Mouse (Mus musculus) liver, postnatal 0 days (tissue): ENCODE data around the gene Lrp1. TPM values are rescaled to one million over a fixed set of nuclear protein-coding genes. Genes with fewer than 3 reads are reported as not detected.

ENCODE experiments used
- ATAC-seq: fragments of 200-750 bp; cut with Nextera tagmentation; 2 replicates; pipeline ENCODE4 v1.8.0; 2017; ENCODE audit warnings: mild to moderate bottlenecking, moderate library complexity
- DNase-seq: peaks from one replicate; pipeline ENCODE4 v3.0.0-alpha.2; 2016
- H3K27ac ChIP-seq: fragments of 300-500 bp; sonication (generic); 2 replicates; pipeline ENCODE4 v1.5.1; 2014; ENCODE audit warnings: antibody characterized with exemption, moderate library complexity, mild to moderate bottlenecking, low read depth
- H3K27me3 ChIP-seq: fragments of 300-500 bp; sonication (generic); 2 replicates; pipeline ENCODE4 v1.6.1; 2014; ENCODE audit warnings: low read length, control low read depth, mixed read lengths; ENCODE audit not compliant: insufficient read depth
- H3K36me3 ChIP-seq: fragments of 300-500 bp; sonication (generic); replicated peaks from 2 replicates; pipeline ENCODE4 v1.6.1; 2014; ENCODE audit warnings: mild to moderate bottlenecking, control low read depth, low read length, moderate library complexity, mixed read lengths; ENCODE audit not compliant: insufficient read depth
- H3K4me1 ChIP-seq: fragments of 300-500 bp; sonication (generic); 2 replicates; pipeline ENCODE4 v1.6.1; 2014; ENCODE audit warnings: antibody characterized with exemption, mild to moderate bottlenecking, control low read depth; ENCODE audit not compliant: insufficient read depth
- H3K4me2 ChIP-seq: fragments of 300-500 bp; sonication (generic); 2 replicates; pipeline ENCODE4 v1.6.1; 2014; ENCODE audit warnings: low read depth, mild to moderate bottlenecking, low read length, moderate library complexity, mixed read lengths
- H3K4me3 ChIP-seq: fragments of 300-500 bp; sonication (generic); 2 replicates; pipeline ENCODE4 v1.5.1; 2014; ENCODE audit warnings: low read depth, low read length
- H3K9ac ChIP-seq: fragments of 300-500 bp; sonication (generic); replicated peaks from 2 replicates; pipeline ENCODE4 v1.6.1; 2014; ENCODE audit warnings: mild to moderate bottlenecking, moderate library complexity
- H3K9me3 ChIP-seq: fragments of 300-500 bp; sonication (generic); 2 replicates; pipeline ENCODE4 v1.6.1; 2016; ENCODE audit warnings: mild to moderate bottlenecking, control low read depth, low read length, mixed read lengths
- CTCF ChIP-seq: sonication (generic); IDR thresholded peaks from 2 replicates; pipeline ENCODE4 v1.5.1; 2016; ENCODE audit warnings: antibody characterized with exemption, low read depth
- EP300 ChIP-seq: IDR thresholded peaks from 2 replicates; pipeline ENCODE4 v1.6.1; 2016; ENCODE audit warnings: antibody characterized with exemption, low read depth, mild to moderate bottlenecking
- WGBS: fragments of 180-500 bp; shearing (Covaris S2); extraction: QIAGEN DNeasy Blood & Tissue Kit; methylation state at CpG from one replicate; pipeline ENCODE4 v1.1.7; 2014; ENCODE audit not compliant: insufficient replicate concordance; 5-methylcytosine and 5-hydroxymethylcytosine counted together
- polyA plus RNA-seq: library from polyadenylated mRNA; unstranded; fragments of >200 nt; fragmentation: Nextera tagmentation; extraction: Ambion mirVana; gene quantifications from 2 replicates; pipeline ENCODE4 v1.2.1, GENCODE M21; 2015

Lrp1 gene
- polyA plus RNA-seq, 1 experiment from 2014 or later = 49.2 TPM

GRCm38 (mm10) chr10:127537854-127538583 lies 82.9 kb downstream of the Lrp1 start:
- TF ChIP-seq CTCF (peak; percentile 96), EP300 (no peak)
- Histone ChIP-seq H3K27me3 (peaks cover 36% of the 10 kb centered on the region), H3K4me2 (no peak overlapping the region), H3K36me3 (peaks cover 28% of the 10 kb centered on the region), H3K9me3 (no peaks in the 10 kb centered on the region), H3K9ac (no peak overlapping the region), H3K27ac (no peak overlapping the region), H3K4me1 (peaks cover 9% of the 10 kb centered on the region), H3K4me3 (no peak overlapping the region)
- ATAC-seq (peak; percentile 35), DNase-seq (peak; percentile 78)
- WGBS = 31% methylated on average over 7 of the region's 7 CpGs

- peak; percentile 58 for DNase-seq
- peaks cover 48% of the 10 kb centered on the region for H3K27me3 ChIP-seq
- WGBS = 12% methylated on average over 8 of the region's 8 CpGs
These were observed 84.2 kb downstream of the Lrp1 start for GRCm38 (mm10) chr10:127536586-127537314.

DNA sequence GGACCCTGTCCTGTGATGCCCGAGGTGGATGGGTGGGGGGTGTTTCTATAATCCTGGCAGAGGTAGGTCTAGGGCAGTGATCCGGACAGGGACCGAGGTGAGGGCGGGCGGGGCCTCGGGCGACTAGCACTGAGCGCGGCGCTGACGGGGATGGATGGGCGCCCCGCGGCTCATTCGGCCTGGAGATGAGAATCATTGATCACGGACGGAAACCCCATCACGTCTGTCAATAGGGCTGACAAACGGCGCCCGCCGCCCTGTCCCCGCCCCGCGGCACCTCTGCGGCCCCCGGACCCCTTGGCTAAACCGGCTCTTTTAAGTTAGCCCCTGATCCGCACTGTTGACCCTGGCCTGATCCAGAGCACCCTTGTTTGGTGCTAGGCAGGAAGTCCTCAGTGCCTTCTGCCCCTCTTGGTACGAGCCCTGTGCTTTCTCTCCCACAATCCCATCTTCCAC lies 86.0 kb downstream of the Lrp1 start:
- peaks cover 9% of the 10 kb centered on the region for H3K4me1 ChIP-seq
- no peak overlapping the region for H3K9ac ChIP-seq
- ATAC-seq (0 out of 2 replicates have a peak, but pooled peaks have one; percentile 20), DNase-seq (no peak)
- TF ChIP-seq EP300 (no peak), CTCF (no peak)
- no peak overlapping the region for H3K27ac ChIP-seq
- peak overlapping the region; percentile 36; the same call in 1 of the 2 replicates for H3K4me3 ChIP-seq
- WGBS = 2% methylated on average over 25 of the region's 30 CpGs
- H3K9me3 ChIP-seq = no peaks in the 10 kb centered on the region
- peak overlapping the region; percentile 70 for H3K4me2 ChIP-seq
- peaks cover 66% of the 10 kb centered on the region for H3K27me3 ChIP-seq
- H3K36me3 ChIP-seq = peaks cover 12% of the 10 kb centered on the region

More at GRCm38 (mm10) chr10:127536586-127537314, 84.2 kb downstream of the Lrp1 start:
- no peak overlapping the region for H3K9ac ChIP-seq
- no peak overlapping the region for H3K4me2 ChIP-seq
- H3K36me3 ChIP-seq = peaks cover 22% of the 10 kb centered on the region
- H3K27ac ChIP-seq = no peak overlapping the region
- peaks cover 9% of the 10 kb centered on the region for H3K4me1 ChIP-seq
- no peak for ATAC-seq
- H3K4me3 ChIP-seq = no peak overlapping the region
- no peak for TF ChIP-seq EP300
- peak; percentile 64 for TF ChIP-seq CTCF
- H3K9me3 ChIP-seq = no peaks in the 10 kb centered on the region

DNA sequence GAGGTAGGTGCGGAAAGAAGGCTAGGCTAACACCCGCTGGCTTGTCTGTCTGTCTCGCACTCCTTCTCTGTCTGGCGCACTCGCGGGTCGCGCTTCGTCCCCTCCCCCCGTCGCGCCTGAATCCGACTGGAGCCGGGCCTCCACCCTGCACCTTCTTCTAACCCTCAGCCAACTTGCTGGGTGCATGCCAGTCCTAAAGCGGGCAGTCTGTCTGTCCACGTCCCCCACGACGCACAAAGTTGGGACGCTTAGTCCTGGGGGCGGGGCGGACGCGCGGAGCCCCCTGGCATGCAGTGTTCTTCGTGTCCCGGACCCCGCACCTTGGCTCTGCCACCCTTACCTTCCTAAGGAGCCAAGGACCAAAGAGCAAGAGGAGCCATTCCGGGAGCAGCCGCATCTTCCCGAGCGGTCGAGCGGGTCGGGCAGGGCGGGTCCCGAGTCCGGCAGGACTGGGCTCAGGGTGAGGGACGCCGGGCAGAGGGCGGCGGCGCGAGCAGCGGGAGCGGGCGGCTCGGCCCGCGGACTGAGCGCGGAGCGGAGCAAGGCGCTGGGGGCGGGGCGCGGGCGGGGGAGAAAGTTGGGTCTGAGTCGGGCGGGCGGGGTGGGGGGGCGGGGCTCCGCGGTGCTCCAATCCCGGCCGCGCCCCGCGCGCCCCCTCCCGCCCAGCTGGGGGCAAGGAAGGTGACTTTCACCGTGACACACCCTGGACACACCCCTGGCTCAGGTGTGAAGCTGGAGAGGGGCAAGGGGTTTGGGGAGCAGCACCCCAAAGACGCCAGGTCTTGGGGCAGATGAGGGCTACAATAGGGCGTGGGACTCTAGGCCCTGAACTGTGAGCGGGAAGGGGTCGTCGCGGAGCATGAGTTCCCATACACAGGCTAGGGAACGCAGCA lies 86.7 kb downstream of the Lrp1 start, which contains the start of gene Nxph4:
Nxph4 (minus strand) TSS at position 524 of the 893 bp plus-strand sequence.
- Histone ChIP-seq H3K9me3 (no peaks in the 10 kb centered on the region), H3K4me1 (peaks cover 9% of the 10 kb centered on the region), H3K9ac (no peak within 1 kb of the TSS; the same call in 1 of the 2 replicates), H3K36me3 (peaks cover 8% of the 10 kb centered on the region), H3K4me2 (peak within 1 kb of the TSS; percentile 70), H3K27ac (no peak within 1 kb of the TSS), H3K4me3 (peak within 1 kb of the TSS; percentile 36), H3K27me3 (peaks cover 73% of the 10 kb centered on the region)
- ATAC-seq (0 out of 2 replicates have a peak, but pooled peaks have one; percentile 4), DNase-seq (no peak)
- no peak for TF ChIP-seq EP300
- no peak for TF ChIP-seq CTCF
- WGBS = under 1% methylated on average over 61 of the region's 78 CpGs

DNA sequence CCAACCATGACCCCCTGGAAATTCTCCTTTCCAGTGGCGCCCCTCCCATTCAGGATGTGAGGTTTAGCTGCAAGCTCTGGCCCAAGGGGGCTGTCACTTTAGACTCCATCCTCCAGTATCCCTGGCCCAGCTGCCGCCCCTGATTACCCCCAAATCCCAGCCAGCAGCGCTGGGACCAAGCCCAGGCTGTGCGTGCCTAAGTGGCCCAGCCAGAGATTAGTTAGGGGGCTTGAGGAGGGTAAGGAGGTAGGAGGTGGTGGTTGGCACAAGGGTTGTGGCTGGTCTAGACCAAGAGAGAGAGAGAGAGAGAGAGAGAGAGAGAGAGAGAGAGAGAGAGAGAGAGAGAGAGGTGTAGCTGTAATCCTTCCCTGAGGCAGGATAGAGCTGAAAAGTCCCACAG lies 89.4 kb downstream of the Lrp1 start:
- H3K36me3 ChIP-seq = no peaks in the 10 kb centered on the region
- H3K9me3 ChIP-seq = no peaks in the 10 kb centered on the region
- no peak overlapping the region for H3K4me3 ChIP-seq
- H3K4me2 ChIP-seq = no peak overlapping the region
- TF ChIP-seq EP300 (no peak), CTCF (no peak)
- no peak overlapping the region for H3K27ac ChIP-seq
- 2% methylated on average over 4 of the region's 4 CpGs for WGBS
- DNase-seq (no peak), ATAC-seq (no peak)
- peaks cover 15% of the 10 kb centered on the region for H3K4me1 ChIP-seq
- peaks cover 100% of the 10 kb centered on the region for H3K27me3 ChIP-seq
- no peak overlapping the region for H3K9ac ChIP-seq
